Mouse (Mus musculus): ENCODE measurements around the gene Dcun1d2. TPM values are rescaled to one million over a fixed set of nuclear protein-coding genes. Genes with fewer than 3 reads are reported as not detected.

Dcun1d2 gene
- polyA plus RNA-seq, 1 experiment from 2014 or later: 6.9 TPM

- Histone ChIP-seq H3K27ac (ENCODE audit: low read length) (no peak overlapping the region), H3K9me3 (replicated peaks; ENCODE audit: control insufficient read depth, low read length) (no peaks in the 10 kb centered on the region), H3K4me1 (ENCODE audit: control insufficient read depth, low read depth, low read length) (no peaks in the 10 kb centered on the region), H3K4me2 (ENCODE audit: low read depth, low read length) (no peak overlapping the region), H3K27me3 (ENCODE audit: control insufficient read depth, insufficient read depth, low read depth, low read length) (no peaks in the 10 kb centered on the region), H3K36me3 (ENCODE audit: control insufficient read depth, insufficient read depth) (no peaks in the 10 kb centered on the region; the same call in 1 of the 2 replicates), H3K9ac (ENCODE audit: low read depth, low read length) (no peak overlapping the region), H3K4me3 (ENCODE audit: low read depth, low read length) (no peak overlapping the region)
- peak; percentile 16; the same call in 1 of the 2 replicates for ATAC-seq (ENCODE audit: low read depth)
- WGBS (ENCODE audit: insufficient replicate concordance): 40% methylated on average over 7 of the region's 7 CpGs
These were observed 18.5 kb upstream of the Dcun1d2 start for GRCm38 (mm10) chr8:13306309-13306909.

DNA sequence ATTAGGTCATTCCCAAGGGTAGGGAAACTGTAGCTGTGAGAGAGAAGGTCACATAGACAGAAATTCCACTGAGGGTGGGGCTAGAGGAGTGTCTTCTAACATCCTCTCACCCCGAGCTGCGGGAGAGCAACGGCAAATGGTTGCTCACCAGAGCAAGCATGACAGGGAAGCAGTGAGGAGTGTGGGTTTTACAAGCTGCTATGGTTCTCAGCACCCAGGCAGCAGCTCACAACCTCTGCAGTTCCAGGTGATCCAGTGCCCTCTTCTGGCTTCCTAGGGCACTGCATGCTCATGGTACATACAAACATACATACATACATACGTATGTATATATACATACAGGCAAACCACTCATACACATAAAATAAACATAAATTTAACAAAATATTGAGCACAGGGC, 18.0 kb upstream of the Dcun1d2 start:
- Histone ChIP-seq H3K4me2 (ENCODE audit: low read depth, low read length) (no peak overlapping the region), H3K4me1 (ENCODE audit: control insufficient read depth, low read depth, low read length) (no peaks in the 10 kb centered on the region), H3K27ac (ENCODE audit: low read length) (no peak overlapping the region), H3K36me3 (ENCODE audit: control insufficient read depth, insufficient read depth) (no peaks in the 10 kb centered on the region; the same call in 1 of the 2 replicates), H3K4me3 (ENCODE audit: low read depth, low read length) (no peak overlapping the region), H3K27me3 (ENCODE audit: control insufficient read depth, insufficient read depth, low read depth, low read length) (no peaks in the 10 kb centered on the region), H3K9ac (ENCODE audit: low read depth, low read length) (no peak overlapping the region), H3K9me3 (replicated peaks; ENCODE audit: control insufficient read depth, low read length) (no peaks in the 10 kb centered on the region)
- no peak for ATAC-seq (ENCODE audit: low read depth)
- WGBS (ENCODE audit: insufficient replicate concordance): 89% methylated on average over 4 of the region's 4 CpGs

DNA sequence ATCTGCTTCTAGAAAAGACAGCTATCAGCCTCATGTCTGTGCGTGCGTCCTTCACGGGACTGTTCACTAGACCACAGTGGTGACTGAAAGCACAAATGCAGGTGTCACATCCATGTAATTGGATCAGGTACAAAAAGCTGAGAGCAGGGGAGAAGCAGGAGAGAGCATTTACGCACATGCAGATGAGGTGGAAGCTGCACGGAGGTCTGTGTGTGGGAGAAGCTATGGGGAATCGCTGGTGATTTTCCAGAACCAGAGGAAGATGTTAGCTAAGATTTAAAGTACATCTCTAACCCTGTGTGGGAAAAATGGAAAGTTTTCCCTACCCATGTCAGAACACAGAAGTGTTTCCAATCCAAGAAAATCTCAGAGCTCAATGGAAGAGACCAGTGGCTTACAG, 17.5 kb upstream of the Dcun1d2 start:
- Histone ChIP-seq H3K4me1 (ENCODE audit: control insufficient read depth, low read depth, low read length) (no peaks in the 10 kb centered on the region), H3K4me3 (ENCODE audit: low read depth, low read length) (no peak overlapping the region), H3K27ac (ENCODE audit: low read length) (no peak overlapping the region), H3K9ac (ENCODE audit: low read depth, low read length) (no peak overlapping the region), H3K36me3 (ENCODE audit: control insufficient read depth, insufficient read depth) (no peaks in the 10 kb centered on the region; the same call in 1 of the 2 replicates), H3K4me2 (ENCODE audit: low read depth, low read length) (no peak overlapping the region), H3K27me3 (ENCODE audit: control insufficient read depth, insufficient read depth, low read depth, low read length) (no peaks in the 10 kb centered on the region), H3K9me3 (replicated peaks; ENCODE audit: control insufficient read depth, low read length) (no peaks in the 10 kb centered on the region)
- 79% methylated on average over 6 of the region's 6 CpGs for WGBS (ENCODE audit: insufficient replicate concordance)
- no peak for ATAC-seq (ENCODE audit: low read depth)

DNA sequence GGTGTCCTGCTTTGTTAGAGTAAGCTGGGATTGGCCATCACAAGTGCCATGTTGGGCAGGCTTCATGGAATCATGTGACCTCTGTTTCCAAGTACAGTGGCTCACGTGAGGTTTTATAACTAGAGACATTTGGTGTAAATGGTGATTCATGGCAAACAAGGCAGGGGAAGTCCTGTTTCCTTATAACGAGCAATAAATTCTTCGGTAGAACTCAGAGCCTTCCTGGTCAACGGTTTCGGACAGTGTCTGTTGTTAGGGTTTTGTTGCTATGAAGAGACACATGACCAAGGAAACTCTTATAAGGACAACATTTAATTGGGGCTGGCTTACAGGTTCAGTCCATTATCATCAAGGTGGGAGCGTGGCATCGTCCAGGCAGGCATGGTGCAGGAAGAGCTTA, 13.1 kb upstream of the Dcun1d2 start:
- no peaks in the 10 kb centered on the region for H3K4me1 ChIP-seq (ENCODE audit: control insufficient read depth, low read depth, low read length)
- H3K9me3 ChIP-seq (replicated peaks; ENCODE audit: control insufficient read depth, low read length): no peaks in the 10 kb centered on the region
- H3K36me3 ChIP-seq (ENCODE audit: control insufficient read depth, insufficient read depth): no peaks in the 10 kb centered on the region; the same call in 1 of the 2 replicates
- WGBS (ENCODE audit: insufficient replicate concordance): 79% methylated on average over 7 of the region's 7 CpGs
- H3K9ac ChIP-seq (ENCODE audit: low read depth, low read length): no peak overlapping the region
- no peaks in the 10 kb centered on the region for H3K27me3 ChIP-seq (ENCODE audit: control insufficient read depth, insufficient read depth, low read depth, low read length)
- no peak overlapping the region for H3K27ac ChIP-seq (ENCODE audit: low read length)
- no peak overlapping the region for H3K4me3 ChIP-seq (ENCODE audit: low read depth, low read length)
- no peak overlapping the region for H3K4me2 ChIP-seq (ENCODE audit: low read depth, low read length)
- ATAC-seq (ENCODE audit: low read depth): no peak

DNA sequence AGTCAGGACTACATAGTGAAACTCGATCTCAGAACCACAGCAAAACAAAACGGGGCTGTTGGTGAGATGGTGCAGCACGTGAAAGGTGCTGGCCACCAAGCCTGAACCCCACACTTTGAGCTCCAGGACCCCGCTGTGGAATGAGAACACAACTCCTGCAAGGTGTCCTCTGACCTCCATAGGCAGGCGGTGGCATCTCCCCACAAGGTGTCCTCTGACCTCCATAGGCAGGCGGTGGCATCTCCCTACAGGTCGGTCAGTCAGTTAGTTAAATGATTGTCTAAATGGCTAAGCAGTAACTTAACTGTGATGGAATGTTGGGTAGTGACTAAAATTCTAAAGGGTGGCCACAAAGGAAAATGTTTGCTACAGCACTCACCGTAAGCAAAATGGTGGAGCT, 11.6 kb upstream of the Dcun1d2 start:
- WGBS (ENCODE audit: insufficient replicate concordance): 83% methylated on average over 8 of the region's 8 CpGs
- no peaks in the 10 kb centered on the region; the same call in 1 of the 2 replicates for H3K36me3 ChIP-seq (ENCODE audit: control insufficient read depth, insufficient read depth)

GRCm38 (mm10) chr8:13293677-13294470, 5.9 kb upstream of the Dcun1d2 start:
- H3K27ac ChIP-seq (ENCODE audit: low read length): no peak overlapping the region
- H3K4me3 ChIP-seq (ENCODE audit: low read depth, low read length): no peak overlapping the region
- H3K9me3 ChIP-seq (replicated peaks; ENCODE audit: control insufficient read depth, low read length): no peaks in the 10 kb centered on the region
- H3K9ac ChIP-seq (ENCODE audit: low read depth, low read length): no peak overlapping the region
- WGBS (ENCODE audit: insufficient replicate concordance): 75% methylated on average over 9 of the region's 9 CpGs
- peaks cover 3% of the 10 kb centered on the region; the same call in 1 of the 2 replicates for H3K36me3 ChIP-seq (ENCODE audit: control insufficient read depth, insufficient read depth)
- H3K27me3 ChIP-seq (ENCODE audit: control insufficient read depth, insufficient read depth, low read depth, low read length): no peaks in the 10 kb centered on the region
- no peak for ATAC-seq (ENCODE audit: low read depth)
- H3K4me2 ChIP-seq (ENCODE audit: low read depth, low read length): no peak overlapping the region
- peaks cover 4% of the 10 kb centered on the region for H3K4me1 ChIP-seq (ENCODE audit: control insufficient read depth, low read depth, low read length)

More for the DNA sequence above, 11.6 kb upstream of the Dcun1d2 start:
- H3K9ac ChIP-seq (ENCODE audit: low read depth, low read length): no peak overlapping the region
- H3K27me3 ChIP-seq (ENCODE audit: control insufficient read depth, insufficient read depth, low read depth, low read length): no peaks in the 10 kb centered on the region
- no peak overlapping the region for H3K27ac ChIP-seq (ENCODE audit: low read length)
- no peaks in the 10 kb centered on the region for H3K4me1 ChIP-seq (ENCODE audit: control insufficient read depth, low read depth, low read length)
- ATAC-seq (ENCODE audit: low read depth): no peak
- no peak overlapping the region for H3K4me3 ChIP-seq (ENCODE audit: low read depth, low read length)
- no peaks in the 10 kb centered on the region for H3K9me3 ChIP-seq (replicated peaks; ENCODE audit: control insufficient read depth, low read length)
- no peak overlapping the region for H3K4me2 ChIP-seq (ENCODE audit: low read depth, low read length)

GRCm38 (mm10) chr8:13292364-13292763, 4.4 kb upstream of the Dcun1d2 start:
- no peaks in the 10 kb centered on the region for H3K9me3 ChIP-seq (replicated peaks; ENCODE audit: control insufficient read depth, low read length)
- 22% methylated on average over 9 of the region's 9 CpGs for WGBS (ENCODE audit: insufficient replicate concordance)
- no peak for ATAC-seq (ENCODE audit: low read depth)
- H3K36me3 ChIP-seq (ENCODE audit: control insufficient read depth, insufficient read depth): peaks cover 3% of the 10 kb centered on the region; the same call in 1 of the 2 replicates
- H3K4me1 ChIP-seq (ENCODE audit: control insufficient read depth, low read depth, low read length): peaks cover 11% of the 10 kb centered on the region
- H3K4me3 ChIP-seq (ENCODE audit: low read depth, low read length): no peak overlapping the region
- H3K27me3 ChIP-seq (ENCODE audit: control insufficient read depth, insufficient read depth, low read depth, low read length): no peaks in the 10 kb centered on the region
- H3K9ac ChIP-seq (ENCODE audit: low read depth, low read length): no peak overlapping the region
- H3K27ac ChIP-seq (ENCODE audit: low read length): no peak overlapping the region
- H3K4me2 ChIP-seq (ENCODE audit: low read depth, low read length): no peak overlapping the region

GRCm38 (mm10) chr8:13288646-13289045, 715 bp upstream of the Dcun1d2 start:
- Histone ChIP-seq H3K4me3 (ENCODE audit: low read depth, low read length) (peak overlapping the region; percentile 92), H3K27me3 (ENCODE audit: control insufficient read depth, insufficient read depth, low read depth, low read length) (no peaks in the 10 kb centered on the region), H3K9ac (ENCODE audit: low read depth, low read length) (peak overlapping the region; percentile 94), H3K9me3 (replicated peaks; ENCODE audit: control insufficient read depth, low read length) (no peaks in the 10 kb centered on the region), H3K4me2 (ENCODE audit: low read depth, low read length) (peak overlapping the region; percentile 91), H3K27ac (ENCODE audit: low read length) (no peak overlapping the region), H3K36me3 (ENCODE audit: control insufficient read depth, insufficient read depth) (peaks cover 3% of the 10 kb centered on the region; the same call in 1 of the 2 replicates), H3K4me1 (ENCODE audit: control insufficient read depth, low read depth, low read length) (peaks cover 19% of the 10 kb centered on the region)
- no peak for ATAC-seq (ENCODE audit: low read depth)
- WGBS (ENCODE audit: insufficient replicate concordance): 6% methylated on average over 6 of the region's 6 CpGs

DNA sequence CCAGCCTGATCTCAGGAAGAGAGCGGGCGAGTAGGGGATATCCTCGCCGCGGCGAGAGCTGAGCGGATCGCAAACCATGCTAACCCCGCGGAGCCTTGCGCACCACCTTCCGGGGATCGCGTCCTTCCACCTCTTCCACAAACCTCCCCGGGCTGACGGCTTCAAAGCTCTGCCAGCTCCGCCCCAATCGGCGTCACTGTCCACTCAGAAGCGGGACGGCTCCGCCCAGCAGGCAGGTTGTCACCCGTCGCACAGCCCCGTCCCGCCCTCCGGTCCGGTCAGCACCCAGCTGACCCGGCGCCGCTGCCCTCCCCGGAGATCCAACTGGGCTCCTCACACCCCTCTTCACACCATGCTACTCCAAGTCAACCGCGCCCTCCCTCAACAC, 633 bp downstream of the Dcun1d2 start:
- peak overlapping the region; percentile 91 for H3K4me2 ChIP-seq (ENCODE audit: low read depth, low read length)
- H3K27me3 ChIP-seq (ENCODE audit: control insufficient read depth, insufficient read depth, low read depth, low read length): no peaks in the 10 kb centered on the region
- WGBS (ENCODE audit: insufficient replicate concordance): under 1% methylated on average over 34 of the region's 34 CpGs
- H3K27ac ChIP-seq (ENCODE audit: low read length): peak overlapping the region; percentile 100
- H3K9me3 ChIP-seq (replicated peaks; ENCODE audit: control insufficient read depth, low read length): no peaks in the 10 kb centered on the region
- H3K4me1 ChIP-seq (ENCODE audit: control insufficient read depth, low read depth, low read length): peaks cover 19% of the 10 kb centered on the region
- H3K4me3 ChIP-seq (ENCODE audit: low read depth, low read length): peak overlapping the region; percentile 92
- peak overlapping the region; percentile 94 for H3K9ac ChIP-seq (ENCODE audit: low read depth, low read length)
- no peaks in the 10 kb centered on the region for H3K36me3 ChIP-seq (ENCODE audit: control insufficient read depth, insufficient read depth)
- peak; percentile 86 for ATAC-seq (ENCODE audit: low read depth)
